Mouse (Mus musculus) midbrain, embryonic 13.5 days (tissue): ENCODE data around the gene Aldh16a1. TPM values are rescaled to one million over a fixed set of nuclear protein-coding genes. Genes with fewer than 3 reads are reported as not detected.
"Not testable (repeated sequence)": the region's sequence is repeated elsewhere in the genome, so short reads cannot be mapped to it uniquely, and the experiment has no call there.

Experiments
- ATAC-seq: fragments of 200-750 bp; cut with Nextera tagmentation; 2 replicates; pipeline ENCODE4 v1.8.0; 2017; ENCODE audit warnings: mild to moderate bottlenecking, moderate TSS enrichment, moderate library complexity
- H3K27ac ChIP-seq: fragments of 300-500 bp; sonication (generic); 2 replicates; pipeline ENCODE4 v1.5.1; 2015; ENCODE audit warnings: inconsistent platforms, mild to moderate bottlenecking, moderate library complexity
- H3K27me3 ChIP-seq: fragments of 300-500 bp; sonication (generic); 2 replicates; pipeline ENCODE4 v1.6.1; 2015; ENCODE audit warnings: mild to moderate bottlenecking, inconsistent platforms
- H3K36me3 ChIP-seq: fragments of 300-500 bp; sonication (generic); 2 replicates; pipeline ENCODE4 v1.6.1; 2015; ENCODE audit warnings: mild to moderate bottlenecking, inconsistent platforms
- H3K4me1 ChIP-seq: fragments of 300-500 bp; sonication (generic); replicated peaks from 2 replicates; pipeline ENCODE4 v1.6.1; 2015; ENCODE audit warnings: inconsistent platforms
- H3K4me2 ChIP-seq: fragments of 300-500 bp; sonication (generic); replicated peaks from 2 replicates; pipeline ENCODE4 v1.6.1; 2015; ENCODE audit warnings: moderate library complexity, mild to moderate bottlenecking, inconsistent platforms
- H3K4me3 ChIP-seq: fragments of 300-500 bp; sonication (generic); replicated peaks from 2 replicates; pipeline ENCODE4 v1.5.1; 2015; ENCODE audit warnings: mild to moderate bottlenecking, inconsistent platforms
- H3K9ac ChIP-seq: fragments of 300-500 bp; sonication (generic); replicated peaks from 2 replicates; pipeline ENCODE4 v1.6.1; 2015; ENCODE audit warnings: mild to moderate bottlenecking, inconsistent platforms
- H3K9me3 ChIP-seq: fragments of 300-500 bp; sonication (generic); 2 replicates; pipeline ENCODE4 v1.6.1; 2016; ENCODE audit warnings: mild to moderate bottlenecking, inconsistent platforms
- WGBS: fragments of 180-500 bp; shearing (Covaris S2); methylation state at CpG from one replicate; pipeline ENCODE4 v1.1.7; 2015; 5-methylcytosine and 5-hydroxymethylcytosine counted together
- polyA plus RNA-seq: library from polyadenylated mRNA; unstranded; fragments of >200 nt; fragmentation: Nextera tagmentation; extraction: Ambion mirVana; gene quantifications from 2 replicates; pipeline ENCODE4 v1.2.1, GENCODE M21; 2015

Aldh16a1 gene
- polyA plus RNA-seq, 1 experiment from 2014 or later, result 27.2 TPM

GRCm38 (mm10) chr7:45103652-45104180, 50.7 kb downstream of the Aldh16a1 start, which contains the start of gene Fcgrt:
TSS of gene Fcgrt (minus strand) at chr7:45103851.
- no peaks in the 10 kb centered on the region for H3K36me3 ChIP-seq
- H3K4me2 ChIP-seq, result no peak within 1 kb of the TSS
- H3K9me3 ChIP-seq, result no peaks in the 10 kb centered on the region
- H3K4me1 ChIP-seq, result 0 out of 2 replicates have a peak, but pooled peaks cover 4% of the 10 kb centered on the region
- no peak within 1 kb of the TSS for H3K4me3 ChIP-seq
- no peak for ATAC-seq
- no peaks in the 10 kb centered on the region for H3K27me3 ChIP-seq
- 76% methylated on average over 7 of the region's 7 CpGs for WGBS
- H3K27ac ChIP-seq, result no peak within 1 kb of the TSS
- H3K9ac ChIP-seq, result no peak within 1 kb of the TSS

DNA sequence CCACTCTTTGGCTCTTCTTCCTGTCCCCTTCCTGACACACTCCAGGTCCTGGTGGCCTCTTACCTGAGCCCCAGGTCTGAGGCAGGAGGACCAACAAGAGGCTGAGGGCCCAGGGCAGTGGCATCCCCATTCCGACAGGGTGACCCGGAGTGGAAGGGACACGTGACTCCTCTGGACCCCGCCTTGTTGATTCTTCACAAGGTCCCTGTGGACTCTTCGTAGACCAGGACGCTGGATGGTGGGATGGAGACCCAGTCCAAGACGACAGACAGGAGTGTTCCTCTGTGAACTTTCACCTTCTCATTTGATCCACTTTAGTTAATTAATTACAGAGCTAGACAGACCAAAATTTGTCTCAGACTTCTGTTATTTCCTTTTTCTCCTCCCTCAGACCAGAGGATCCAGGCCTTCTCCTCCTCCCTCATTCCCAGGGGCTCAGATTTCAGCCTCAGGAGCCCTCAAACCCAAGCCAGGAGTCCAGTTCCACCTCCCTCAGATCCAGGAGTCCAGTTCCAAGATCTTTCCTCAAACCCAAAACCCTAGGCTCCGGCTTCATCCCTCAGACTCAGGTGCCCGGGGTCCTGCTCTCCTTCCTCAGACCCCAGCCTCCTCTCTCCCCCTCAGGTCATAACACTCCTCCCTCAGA, 51.3 kb downstream of the Aldh16a1 start:
- ATAC-seq, result no peak
- Histone ChIP-seq H3K27ac (no peak overlapping the region), H3K4me1 (0 out of 2 replicates have a peak, but pooled peaks cover 4% of the 10 kb centered on the region), H3K36me3 (no peaks in the 10 kb centered on the region), H3K4me2 (no peak overlapping the region), H3K4me3 (no peak overlapping the region), H3K9me3 (no peaks in the 10 kb centered on the region), H3K9ac (no peak overlapping the region), H3K27me3 (no peaks in the 10 kb centered on the region)
- 84% methylated on average over 9 of the region's 9 CpGs for WGBS

DNA sequence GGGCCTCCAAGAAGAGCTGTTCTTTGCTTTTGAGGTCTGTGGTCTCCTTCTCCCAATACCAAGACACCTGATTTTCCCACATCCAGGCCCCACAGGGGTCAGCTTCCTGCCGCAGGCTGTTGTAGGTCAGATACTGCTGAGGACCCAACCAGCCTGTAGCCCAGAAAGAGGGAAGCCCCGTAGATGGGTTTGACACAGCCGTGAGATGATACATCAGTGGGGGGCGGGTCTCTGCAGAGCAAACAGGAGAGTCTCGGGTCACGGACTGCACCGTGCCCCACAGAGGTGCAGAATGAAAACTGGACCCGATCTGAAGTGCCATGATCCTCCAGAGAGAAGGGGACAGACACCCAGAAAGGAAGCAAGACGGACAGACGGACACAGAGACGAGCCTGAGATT, 51.9 kb downstream of the Aldh16a1 start:
- no peak for ATAC-seq
- H3K4me3 ChIP-seq, result no peak overlapping the region
- no peaks in the 10 kb centered on the region for H3K9me3 ChIP-seq
- no peaks in the 10 kb centered on the region for H3K36me3 ChIP-seq
- H3K27me3 ChIP-seq, result no peaks in the 10 kb centered on the region
- no peak overlapping the region for H3K27ac ChIP-seq
- 0 out of 2 replicates have a peak, but pooled peaks cover 4% of the 10 kb centered on the region for H3K4me1 ChIP-seq
- 90% methylated on average over 11 of the region's 11 CpGs for WGBS
- no peak overlapping the region for H3K4me2 ChIP-seq
- no peak overlapping the region for H3K9ac ChIP-seq

DNA sequence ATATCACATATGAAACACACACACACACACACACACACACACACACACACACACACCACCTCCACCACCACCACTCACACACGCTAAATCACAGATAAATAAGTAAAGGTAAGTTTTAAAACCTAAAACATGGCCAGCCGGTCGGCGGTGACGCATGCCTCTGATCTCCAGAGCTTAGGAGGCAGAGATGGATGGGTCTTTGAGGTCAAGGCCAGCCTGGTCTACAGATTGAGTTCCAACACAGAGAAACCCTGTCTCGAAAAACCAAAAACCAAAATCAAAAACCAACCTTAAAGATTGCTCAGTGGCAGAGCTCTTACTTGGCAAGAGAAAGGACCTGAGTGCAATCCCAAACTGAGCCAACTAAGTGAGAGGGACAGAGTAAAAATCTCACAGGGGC, 54.3 kb downstream of the Aldh16a1 start:
- no peak overlapping the region for H3K4me2 ChIP-seq
- H3K9me3 ChIP-seq, result no peaks in the 10 kb centered on the region
- no peak overlapping the region for H3K27ac ChIP-seq
- H3K4me3 ChIP-seq, result no peak overlapping the region
- no peaks in the 10 kb centered on the region for H3K36me3 ChIP-seq
- H3K4me1 ChIP-seq, result no peaks in the 10 kb centered on the region
- no peaks in the 10 kb centered on the region for H3K27me3 ChIP-seq
- no peak overlapping the region for H3K9ac ChIP-seq
- ATAC-seq, result no peak
- WGBS, result 97% methylated on average over 6 of the region's 6 CpGs

DNA sequence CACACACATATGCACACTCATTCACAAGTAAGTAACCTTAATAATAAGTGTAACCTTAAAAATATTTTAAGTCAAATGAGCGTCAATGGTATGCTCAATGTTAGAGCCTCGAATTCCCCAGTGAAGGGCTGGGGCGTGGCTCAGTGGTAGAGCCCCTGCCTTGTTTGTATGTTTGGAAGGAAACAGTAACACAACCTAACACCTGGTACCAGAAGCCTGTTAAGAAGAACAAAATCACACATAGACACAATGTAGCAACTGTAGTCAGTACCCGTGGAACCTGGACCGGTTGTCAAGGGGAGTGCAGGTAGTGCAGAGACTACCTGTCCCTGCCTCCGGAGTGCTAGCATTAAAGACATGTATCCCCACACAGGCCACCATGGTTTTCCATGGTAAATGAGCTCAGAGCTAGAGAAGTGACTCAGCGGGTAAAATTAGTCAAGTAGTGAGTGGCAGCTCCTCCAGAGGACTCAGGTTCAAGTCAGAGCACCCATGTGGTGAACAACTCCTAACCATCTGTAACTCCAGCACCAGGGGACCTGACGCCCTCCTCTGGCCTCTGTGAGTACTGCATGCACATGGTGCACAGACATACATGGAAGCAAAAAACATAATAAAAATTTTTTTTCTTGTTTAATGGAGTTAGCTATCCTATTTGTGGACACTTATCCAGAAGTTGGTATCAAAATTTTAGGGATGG, 55.7 kb downstream of the Aldh16a1 start:
- Histone ChIP-seq H3K9me3 (no peaks in the 10 kb centered on the region), H3K4me2 (no peak overlapping the region), H3K27me3 (no peaks in the 10 kb centered on the region), H3K36me3 (no peaks in the 10 kb centered on the region), H3K4me1 (no peaks in the 10 kb centered on the region), H3K4me3 (no peak overlapping the region), H3K27ac (no peak overlapping the region), H3K9ac (no peak overlapping the region)
- 89% methylated on average over 8 of the region's 8 CpGs for WGBS
- ATAC-seq, result no peak

GRCm38 (mm10) chr7:45097479-45097878, 56.9 kb downstream of the Aldh16a1 start:
- no peak overlapping the region for H3K9ac ChIP-seq
- H3K27me3 ChIP-seq, result no peaks in the 10 kb centered on the region
- no peak overlapping the region for H3K4me2 ChIP-seq
- H3K4me1 ChIP-seq, result no peaks in the 10 kb centered on the region
- H3K9me3 ChIP-seq, result no peaks in the 10 kb centered on the region
- 80% methylated on average over 6 of the region's 6 CpGs for WGBS
- H3K27ac ChIP-seq, result no peak overlapping the region
- no peak overlapping the region for H3K4me3 ChIP-seq
- no peak for ATAC-seq
- H3K36me3 ChIP-seq, result no peaks in the 10 kb centered on the region

DNA sequence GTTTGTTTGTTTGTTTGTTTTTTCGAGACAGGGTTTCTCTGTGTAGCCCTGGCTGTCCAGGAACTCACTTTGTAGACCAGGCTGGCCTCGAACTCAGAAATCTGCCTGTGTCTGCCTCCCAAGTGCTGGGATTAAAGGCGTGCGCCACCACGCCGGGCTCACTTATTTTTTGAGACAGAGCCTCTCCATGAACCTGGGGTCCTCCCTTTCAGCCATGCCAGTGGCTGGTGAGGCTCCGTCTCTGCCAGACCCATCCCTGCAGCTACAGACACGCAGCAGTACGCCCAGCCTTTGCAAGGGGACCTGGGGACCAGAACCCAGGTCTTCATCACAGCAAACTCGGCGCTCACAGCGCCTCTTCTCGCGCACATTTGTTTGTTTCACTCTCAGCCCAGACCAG, 58.4 kb downstream of the Aldh16a1 start:
- H3K27ac ChIP-seq, H3K27me3 ChIP-seq, H3K9me3 ChIP-seq, H3K4me2 ChIP-seq, H3K4me3 ChIP-seq, H3K36me3 ChIP-seq, H3K9ac ChIP-seq, ATAC-seq: not testable (repeated sequence)
- H3K4me1 ChIP-seq, result peaks cover 11% of the 10 kb centered on the region
- WGBS, result 94% methylated on average over 14 of the region's 14 CpGs

DNA sequence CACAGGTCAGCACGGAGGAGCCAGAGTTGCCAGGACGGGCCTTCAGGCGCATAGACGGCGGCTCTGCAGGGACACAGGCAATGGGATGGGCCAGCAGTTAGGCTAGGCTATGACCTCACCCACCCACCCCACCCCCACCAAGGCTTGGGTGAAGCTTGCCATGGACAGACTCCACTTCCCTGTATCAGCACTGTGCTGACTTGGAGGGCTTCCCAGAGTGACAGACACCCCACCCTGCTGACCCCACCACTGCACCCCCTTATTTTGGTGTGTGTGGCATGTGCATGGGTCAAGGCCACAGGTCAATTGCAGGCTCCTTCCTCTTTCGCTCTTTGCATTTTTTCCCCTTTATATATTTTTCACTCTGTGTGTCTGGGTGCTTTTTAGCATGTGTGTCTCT, 59.0 kb downstream of the Aldh16a1 start:
- no peak overlapping the region for H3K9ac ChIP-seq
- H3K27ac ChIP-seq, result no peak overlapping the region
- H3K4me1 ChIP-seq, result peaks cover 13% of the 10 kb centered on the region
- H3K36me3 ChIP-seq, result no peaks in the 10 kb centered on the region
- H3K4me2 ChIP-seq, result no peak overlapping the region
- no peak overlapping the region for H3K4me3 ChIP-seq
- 0 out of 2 replicates have a peak, but pooled peaks cover 5% of the 10 kb centered on the region for H3K27me3 ChIP-seq
- 92% methylated on average over 6 of the region's 6 CpGs for WGBS
- H3K9me3 ChIP-seq, result no peaks in the 10 kb centered on the region
- ATAC-seq, result no peak

- Histone ChIP-seq H3K4me2 (no peak overlapping the region), H3K9me3 (no peaks in the 10 kb centered on the region)
- ATAC-seq, result no peak
Observed at GRCm38 (mm10) chr7:45094121-45094520, 60.3 kb downstream of the Aldh16a1 start.

GRCm38 (mm10) chr7:45093516-45093905, 60.9 kb downstream of the Aldh16a1 start:
- ATAC-seq, result no peak
- Histone ChIP-seq H3K9ac (no peak overlapping the region), H3K9me3 (no peaks in the 10 kb centered on the region), H3K4me2 (no peak overlapping the region), H3K36me3 (no peaks in the 10 kb centered on the region), H3K27ac (no peak overlapping the region), H3K4me3 (no peak overlapping the region), H3K4me1 (peaks cover 13% of the 10 kb centered on the region), H3K27me3 (0 out of 2 replicates have a peak, but pooled peaks cover 5% of the 10 kb centered on the region)
- WGBS, result 33% methylated on average over 18 of the region's 18 CpGs

More at GRCm38 (mm10) chr7:45094121-45094520, 60.3 kb downstream of the Aldh16a1 start:
- Histone ChIP-seq H3K27me3 (0 out of 2 replicates have a peak, but pooled peaks cover 5% of the 10 kb centered on the region), H3K9ac (no peak overlapping the region), H3K4me3 (no peak overlapping the region), H3K4me1 (peaks cover 13% of the 10 kb centered on the region), H3K36me3 (no peaks in the 10 kb centered on the region), H3K27ac (no peak overlapping the region)
- WGBS, result 76% methylated on average over 7 of the region's 7 CpGs

GRCm38 (mm10) chr7:45092828-45093515, 61.4 kb downstream of the Aldh16a1 start:
- Histone ChIP-seq H3K4me1 (peaks cover 13% of the 10 kb centered on the region), H3K27ac (no peak overlapping the region), H3K9ac (no peak overlapping the region), H3K36me3 (no peaks in the 10 kb centered on the region; the same call in 1 of the 2 replicates), H3K27me3 (0 out of 2 replicates have a peak, but pooled peaks cover 5% of the 10 kb centered on the region), H3K9me3 (no peaks in the 10 kb centered on the region), H3K4me2 (no peak overlapping the region), H3K4me3 (no peak overlapping the region)
- WGBS, result 61% methylated on average over 12 of the region's 12 CpGs
- ATAC-seq, result no peak

GRCm38 (mm10) chr7:45092048-45092447, 62.3 kb downstream of the Aldh16a1 start, which contains the start of gene Rcn3:
TSS of gene Rcn3 (minus strand) at chr7:45092221.
- Histone ChIP-seq H3K36me3 (peaks cover 6% of the 10 kb centered on the region; the same call in 1 of the 2 replicates), H3K4me1 (peaks cover 13% of the 10 kb centered on the region), H3K9ac (peak within 1 kb of the TSS; percentile 53), H3K27ac (0 out of 2 replicates have a peak within 1 kb of the TSS, but pooled peaks have one; percentile 14), H3K27me3 (0 out of 2 replicates have a peak, but pooled peaks cover 5% of the 10 kb centered on the region), H3K4me2 (peak within 1 kb of the TSS; percentile 61), H3K9me3 (no peaks in the 10 kb centered on the region), H3K4me3 (peak within 1 kb of the TSS; percentile 43)
- ATAC-seq, result peak; percentile 97
- 1% methylated on average over 16 of the region's 16 CpGs for WGBS
